Mouse (Mus musculus) MEL (cell line): Measurements from ENCODE around the gene Kctd7. TPM values are rescaled to one million over a fixed set of nuclear protein-coding genes. Genes with fewer than 3 reads are reported as not detected.

ENCODE experiments used
- DNase-seq: peaks from one replicate; pipeline ENCODE4 v3.0.0; 2011; ENCODE audit warnings: low read depth, low spot score
- H3K27ac ChIP-seq: 2 replicates; pipeline ENCODE4 v1.5.1; 2012; ENCODE audit warnings: low read depth, mild to moderate bottlenecking, control low read depth, low read length, moderate library complexity; ENCODE audit not compliant: control insufficient read depth
- H3K27me3 ChIP-seq, 2 experiments: fragments of 150-350 bp in 1 of 2; sonication (generic) in 1 of 2; 2 replicates each; pipeline ENCODE4 v1.6.1; 2012; ENCODE audit warnings: low read length in 2 of 2, mild to moderate bottlenecking in 2 of 2, improper control_type of control experiment in 1 of 2, moderate library complexity in 1 of 2; ENCODE audit not compliant: insufficient read depth in 2 of 2, control insufficient read depth in 1 of 2
- H3K36me3 ChIP-seq, 2 experiments: 2 replicates each; pipeline ENCODE4 v1.6.1; 2012 to 2014; ENCODE audit warnings: low read length in 2 of 2, improper control_type of control experiment in 1 of 2, inconsistent platforms in 1 of 2, mild to moderate bottlenecking in 1 of 2; ENCODE audit not compliant: insufficient read depth in 2 of 2, control insufficient read depth in 1 of 2
- H3K4me1 ChIP-seq, 2 experiments: fragments of 150-350 bp in 1 of 2; sonication (generic) in 1 of 2; 2 replicates each; pipeline ENCODE4 v1.6.1; 2012; ENCODE audit warnings: low read length in 2 of 2, improper control_type of control experiment in 1 of 2, mild to moderate bottlenecking in 1 of 2; ENCODE audit not compliant: insufficient read depth in 2 of 2, control insufficient read depth in 1 of 2
- H3K4me3 ChIP-seq, 2 experiments: fragments of 150-350 bp in 1 of 2; sonication (generic) in 1 of 2; 2 replicates each; pipeline ENCODE4 v1.5.1; 2012; ENCODE audit warnings: low read depth in 2 of 2, low read length in 2 of 2, mild to moderate bottlenecking in 2 of 2, moderate library complexity in 2 of 2, control low read depth in 1 of 2, improper control_type of control experiment in 1 of 2; ENCODE audit not compliant: control insufficient read depth in 1 of 2, insufficient read depth in 1 of 2
- H3K79me2 ChIP-seq: 2 replicates; pipeline ENCODE4 v1.6.1; 2012; ENCODE audit warnings: mild to moderate bottlenecking, low read length, moderate library complexity; ENCODE audit not compliant: control insufficient read depth, poor library complexity, insufficient read depth
- H3K9ac ChIP-seq: 2 replicates; pipeline ENCODE4 v1.6.1; 2012; ENCODE audit warnings: low read depth, mild to moderate bottlenecking, control low read depth, low read length, moderate library complexity; ENCODE audit not compliant: control insufficient read depth, poor library complexity, severe bottlenecking
- H3K9me3 ChIP-seq: fragments of 150-350 bp; sonication (generic); replicated peaks from 2 replicates; pipeline ENCODE4 v1.6.1; 2012; ENCODE audit warnings: mild to moderate bottlenecking, low read length, improper control_type of control experiment, moderate library complexity; ENCODE audit not compliant: insufficient read depth
- CHD1 ChIP-seq: IDR thresholded peaks from 2 replicates; pipeline ENCODE4 v1.6.1; 2012; ENCODE audit warnings: low read depth, mild to moderate bottlenecking, inconsistent platforms, low read length, improper control_type of control experiment
- CTCF ChIP-seq, 3 experiments: IDR thresholded peaks in 2 of 3; conservative IDR thresholded peaks in 1 of 3; 2 replicates each; pipeline ENCODE4 v1.5.1; 2011 to 2012; ENCODE audit warnings: low read length in 3 of 3, low read depth in 2 of 3, mild to moderate bottlenecking in 2 of 3, improper control_type of control experiment in 1 of 3, inconsistent platforms in 1 of 3, mixed read lengths in 1 of 3, moderate library complexity in 1 of 3; ENCODE audit not compliant: control insufficient read depth in 1 of 3, insufficient read depth in 1 of 3, poor library complexity in 1 of 3, severe bottlenecking in 1 of 3
- ELF1 ChIP-seq: IDR thresholded peaks from 2 replicates; pipeline ENCODE4 v1.6.1; 2014; ENCODE audit warnings: low read depth, mild to moderate bottlenecking, inconsistent platforms, low read length, improper control_type of control experiment, moderate library complexity
- EP300 ChIP-seq, 2 experiments: IDR thresholded peaks; 2 replicates each; pipeline ENCODE4 v1.6.1; 2011; ENCODE audit warnings: improper control_type of control experiment in 2 of 2, low read length in 2 of 2, low read depth in 1 of 2, mild to moderate bottlenecking in 1 of 2
- GATA1 ChIP-seq: IDR thresholded peaks from 2 replicates; pipeline ENCODE4 v1.6.1; 2011; ENCODE audit warnings: low read depth, low read length, improper control_type of control experiment
- HCFC1 ChIP-seq: IDR thresholded peaks from 2 replicates; pipeline ENCODE4 v1.6.1; 2012; ENCODE audit warnings: low read depth, mild to moderate bottlenecking, inconsistent platforms, low read length, improper control_type of control experiment, moderate library complexity
- KAT2A ChIP-seq: conservative IDR thresholded peaks from 2 replicates; pipeline ENCODE4 v1.6.1; 2012; ENCODE audit warnings: low read depth, low read length, improper control_type of control experiment, inconsistent platforms
- MEF2A ChIP-seq: IDR thresholded peaks from 2 replicates; pipeline ENCODE4 v1.6.1; 2014; ENCODE audit warnings: low read depth, mild to moderate bottlenecking, inconsistent platforms, low read length, improper control_type of control experiment; ENCODE audit not compliant: poor library complexity, insufficient replicate concordance, severe bottlenecking; ENCODE audit errors: extremely low read depth
- MYB ChIP-seq: IDR thresholded peaks from 2 replicates; pipeline ENCODE4 v1.6.1; 2011; ENCODE audit warnings: mild to moderate bottlenecking, low read depth, low read length, improper control_type of control experiment
- NELFE ChIP-seq: IDR thresholded peaks from 2 replicates; pipeline ENCODE4 v1.6.1; 2011; ENCODE audit warnings: low read depth, low read length, improper control_type of control experiment
- NRF1 ChIP-seq: IDR thresholded peaks from 2 replicates; pipeline ENCODE4 v1.6.1; 2014; ENCODE audit warnings: low read depth, mild to moderate bottlenecking, inconsistent platforms, low read length, improper control_type of control experiment, moderate library complexity; ENCODE audit not compliant: poor library complexity, insufficient read depth, severe bottlenecking
- POLR2A ChIP-seq, 2 experiments: IDR thresholded peaks; 2 replicates each; pipeline ENCODE4 v1.6.1; 2011 to 2012; ENCODE audit warnings: low read length in 2 of 2, mild to moderate bottlenecking in 2 of 2, control low read depth in 1 of 2, improper control_type of control experiment in 1 of 2, low read depth in 1 of 2, moderate library complexity in 1 of 2; ENCODE audit not compliant: control insufficient read depth in 1 of 2, insufficient read depth in 1 of 2, poor library complexity in 1 of 2
- POLR2AphosphoS2 ChIP-seq: IDR thresholded peaks from 2 replicates; pipeline ENCODE4 v1.6.1; 2011; ENCODE audit warnings: low read length, improper control_type of control experiment
- POLR2AphosphoS5 ChIP-seq: IDR thresholded peaks from 2 replicates; pipeline ENCODE4 v1.6.1; 2012; ENCODE audit warnings: low read depth, borderline replicate concordance, mild to moderate bottlenecking, inconsistent platforms, low read length, moderate library complexity, mixed read lengths
- SIN3A ChIP-seq: IDR thresholded peaks from 2 replicates; pipeline ENCODE4 v1.6.1; 2012; ENCODE audit warnings: low read length, improper control_type of control experiment, inconsistent platforms
- SMC3 ChIP-seq: IDR thresholded peaks from 2 replicates; pipeline ENCODE4 v1.6.1; 2011; ENCODE audit warnings: low read depth, low read length, improper control_type of control experiment
- TAL1 ChIP-seq: IDR thresholded peaks from 2 replicates; pipeline ENCODE4 v1.6.1; 2012; ENCODE audit warnings: mild to moderate bottlenecking, inconsistent platforms, low read length, moderate library complexity, mixed read lengths
- TBP ChIP-seq: IDR thresholded peaks from 2 replicates; pipeline ENCODE4 v1.8.0; 2011; ENCODE audit warnings: low read depth, low read length, improper control_type of control experiment
- TCF12 ChIP-seq: IDR thresholded peaks from 2 replicates; pipeline ENCODE4 v1.6.1; 2014; ENCODE audit warnings: low read depth, mild to moderate bottlenecking, inconsistent platforms, low read length, improper control_type of control experiment, moderate library complexity
- UBTF ChIP-seq: IDR thresholded peaks from 2 replicates; pipeline ENCODE4 v1.6.1; 2012; ENCODE audit warnings: low read depth, mild to moderate bottlenecking, inconsistent platforms, low read length, improper control_type of control experiment, moderate library complexity, borderline replicate concordance; ENCODE audit not compliant: insufficient read depth
- USF1 ChIP-seq: IDR thresholded peaks from 2 replicates; pipeline ENCODE4 v1.6.1; 2014; ENCODE audit warnings: low read depth, mild to moderate bottlenecking, inconsistent platforms, low read length, improper control_type of control experiment, moderate library complexity
- ZC3H11A ChIP-seq: IDR thresholded peaks from 2 replicates; pipeline ENCODE4 v1.6.1; 2012; ENCODE audit warnings: low read depth, mild to moderate bottlenecking, inconsistent platforms, low read length, improper control_type of control experiment
- ZKSCAN1 ChIP-seq: IDR thresholded peaks from 2 replicates; pipeline ENCODE4 v1.6.1; 2012; ENCODE audit warnings: low read depth, mild to moderate bottlenecking, inconsistent platforms, low read length, improper control_type of control experiment, moderate library complexity
- ZMIZ1 ChIP-seq: IDR thresholded peaks from 2 replicates; pipeline ENCODE4 v1.6.1; 2012; ENCODE audit warnings: low read depth, mild to moderate bottlenecking, inconsistent platforms, low read length, improper control_type of control experiment, moderate library complexity
- polyA plus RNA-seq, 2 experiments: library from polyadenylated mRNA; stranded (reverse) in 1 of 2; unstranded in 1 of 2; fragments of >175 nt in 1 of 2; fragments of >200 nt in 1 of 2; gene quantifications; 2 replicates each; pipeline versions ENCODE4 v1.2.1 to v1.2.4; 2012; ENCODE audit warnings: low replicate concordance in 2 of 2, low read depth in 1 of 2; ENCODE audit not compliant: insufficient read length in 2 of 2, insufficient read depth in 1 of 2, missing spikeins in 1 of 2
- total RNA-seq: library from RNA; depleted of rRNA; stranded (reverse); fragments of 300-350 nt; gene quantifications from 2 replicates; pipeline ENCODE4 v1.2.3, GENCODE M21; 2012

The Kctd7 gene
- total and polyA plus RNA-seq, 3 experiments = 5.8 to 7.0 TPM; not detected in 1

GRCm38 (mm10) chr5:130170666-130171422, 26.2 kb downstream of the Kctd7 start (continued):
- no peak; the same call in 1 of the 2 replicates for TF ChIP-seq POLR2AphosphoS5
- no peak for TF ChIP-seq UBTF
- TF ChIP-seq MYB = peak; percentile 94

- peak within 1 kb of the TSS; percentile 97 for H3K9ac ChIP-seq
- H3K27me3 ChIP-seq = no peaks in the 10 kb centered on the region
- H3K4me1 ChIP-seq = peaks cover 27 to 47% of the 10 kb centered on the region in 2 experiments
Measured at GRCm38 (mm10) chr5:130171423-130171954, 26.8 kb downstream of the Kctd7 start, which contains the start of gene Rabgef1. Gene Rabgef1, plus strand, starts transcription at chr5:130171798.

GRCm38 (mm10) chr5:130171956-130172601, 27.4 kb downstream of the Kctd7 start:
- peak overlapping the region; percentile 75 to 98 for H3K4me3 ChIP-seq
- DNase-seq = peak; percentile 73
- H3K36me3 ChIP-seq = peaks cover 0 to 47% of the 10 kb centered on the region in 2 experiments; a peak in 2 of 4 replicates
- H3K9ac ChIP-seq = peak overlapping the region; percentile 97
- H3K27me3 ChIP-seq = no peaks in the 10 kb centered on the region
- peaks cover 27 to 47% of the 10 kb centered on the region in 2 experiments for H3K4me1 ChIP-seq
- H3K27ac ChIP-seq = peak overlapping the region; percentile 68
- TF ChIP-seq TBP = no peak
- TF ChIP-seq TAL1 = 0 out of 2 replicates have a peak, but pooled peaks have one; percentile 26
- no peaks in the 10 kb centered on the region for H3K9me3 ChIP-seq
- peaks cover 50% of the 10 kb centered on the region for H3K79me2 ChIP-seq

More at GRCm38 (mm10) chr5:130171423-130171954, 26.8 kb downstream of the Kctd7 start, which contains the start of gene Rabgef1:
- peak within 1 kb of the TSS; percentile 78 to 98 for H3K4me3 ChIP-seq
- H3K27ac ChIP-seq = peak within 1 kb of the TSS; percentile 99
- TF ChIP-seq SIN3A (no peak), ELF1 (peak; percentile 82), TCF12 (peak; percentile 32; the same call in 1 of the 2 replicates), ZKSCAN1 (no peak), EP300 (IDR thresholded peaks at IDR 0.05; ENCODE audit: low read depth in 1 of 2, low read length in 2 of 2) (no peak), GATA1 (no peak), CHD1 (no peak; the same call in 1 of the 2 replicates), USF1 (no peak), POLR2AphosphoS2 (peak; percentile 81), KAT2A (no peak; the same call in 1 of the 2 replicates), POLR2A (IDR thresholded peaks at IDR 0.05; ENCODE audit: control insufficient read depth in 1 of 2, insufficient read depth in 1 of 2, low read depth in 1 of 2, low read length in 2 of 2, poor library complexity in 1 of 2) (peak; percentile 86 to 92), POLR2AphosphoS5 (no peak), ZMIZ1 (no peak), HCFC1 (peak; percentile 80), NRF1 (peak; percentile 61), UBTF (no peak), CTCF (IDR thresholded peaks at IDR 0.05 in 2 of 3, conservative IDR thresholded peaks at IDR 0.05 in 1 of 3; ENCODE audit: control insufficient read depth in 1 of 3, insufficient read depth in 1 of 3, low read depth in 2 of 3, low read length in 3 of 3, poor library complexity in 1 of 3, severe bottlenecking in 1 of 3) (0 out of 6 replicates have a peak, but pooled peaks of 1 of the 3 experiments have one; percentile 0), TAL1 (peak; percentile 1; the same call in 1 of the 2 replicates), NELFE (peak; percentile 86), SMC3 (no peak), MYB (no peak), MEF2A (no peak), ZC3H11A (no peak)
- TF ChIP-seq, all 39 proteins: peak for 9
- Histone ChIP-seq H3K9me3 (no peaks in the 10 kb centered on the region), H3K36me3 (peaks cover 0 to 47% of the 10 kb centered on the region in 2 experiments; a peak in 2 of 4 replicates), H3K79me2 (peaks cover 46% of the 10 kb centered on the region)
- peak; percentile 91 for DNase-seq
